Mouse (Mus musculus): ENCODE measurements around the gene 2700097O09Rik.
"Not testable (repeated sequence)": the region's sequence is repeated elsewhere in the genome, so short reads cannot be mapped to it uniquely, and the experiment has no call there.

DNA sequence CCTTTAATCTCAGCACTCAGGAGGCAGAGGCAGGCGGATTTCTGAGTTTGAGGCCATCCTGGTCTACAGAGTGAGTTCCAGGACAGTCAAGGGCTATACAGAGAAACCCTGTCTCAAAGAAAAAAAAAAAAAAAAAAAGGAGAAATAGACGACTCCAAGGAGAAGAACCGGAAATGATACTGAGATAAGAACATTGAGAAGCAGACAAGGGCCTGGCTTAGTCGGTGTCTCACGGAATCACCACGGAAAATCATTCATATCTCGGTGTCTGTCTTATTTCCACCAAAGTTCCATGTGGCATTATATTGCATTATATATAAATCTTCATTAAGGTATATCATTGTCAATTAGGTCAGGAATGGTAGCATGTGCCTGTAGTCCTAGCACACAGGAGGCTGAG lies 77.4 kb downstream of the 2700097O09Rik start:
- not testable (repeated sequence) for TF ChIP-seq CTCF, EP300 (IDR thresholded peaks at IDR 0.05)

All from lung, postnatal 0 days (tissue).